Mouse (Mus musculus) midbrain, embryonic 14.5 days (tissue): Measurements from ENCODE around the gene Fosl2. TPM values are rescaled to one million over a fixed set of nuclear protein-coding genes. Genes with fewer than 3 reads are reported as not detected.
A peak's percentile ranks its signal among the peaks of the same experiment; 100 is the strongest.

Source experiments
- ATAC-seq: fragments of 200-750 bp; cut with Nextera tagmentation; 2 replicates; pipeline ENCODE4 v1.8.0; 2017; ENCODE audit warnings: moderate number of reproducible peaks, moderate library complexity; ENCODE audit not compliant: low FRiP score, low TSS enrichment
- DNase-seq: peaks from one replicate; pipeline ENCODE4 v3.0.0-alpha.2; 2015
- H3K27ac ChIP-seq: fragments of 300-500 bp; sonication (generic); replicated peaks from 2 replicates; pipeline ENCODE4 v1.5.1; 2014; ENCODE audit warnings: mild to moderate bottlenecking, low read depth, low read length, moderate library complexity
- H3K27me3 ChIP-seq: fragments of 300-500 bp; sonication (generic); 2 replicates; pipeline ENCODE4 v1.6.1; 2014; ENCODE audit warnings: low read length, control low read depth, mixed read lengths; ENCODE audit not compliant: control insufficient read depth, insufficient read depth
- H3K36me3 ChIP-seq: fragments of 300-500 bp; sonication (generic); 2 replicates; pipeline ENCODE4 v1.6.1; 2014; ENCODE audit warnings: low read length, control low read depth; ENCODE audit not compliant: control insufficient read depth, insufficient read depth
- H3K4me1 ChIP-seq: fragments of 300-500 bp; sonication (generic); 2 replicates; pipeline ENCODE4 v1.6.1; 2014; ENCODE audit warnings: mild to moderate bottlenecking, antibody characterized with exemption, low read length, control low read depth; ENCODE audit not compliant: control insufficient read depth, insufficient read depth
- H3K4me2 ChIP-seq: fragments of 300-500 bp; sonication (generic); 2 replicates; pipeline ENCODE4 v1.6.1; 2014; ENCODE audit warnings: mild to moderate bottlenecking, low read length, moderate library complexity
- H3K4me3 ChIP-seq: fragments of 300-500 bp; sonication (generic); replicated peaks from 2 replicates; pipeline ENCODE4 v1.5.1; 2014; ENCODE audit warnings: low read depth, low read length
- H3K9ac ChIP-seq: fragments of 300-500 bp; sonication (generic); replicated peaks from 2 replicates; pipeline ENCODE4 v1.6.1; 2014; ENCODE audit warnings: mild to moderate bottlenecking, low read length, moderate library complexity
- H3K9me3 ChIP-seq: fragments of 300-500 bp; sonication (generic); 2 replicates; pipeline ENCODE4 v1.6.1; 2016; ENCODE audit warnings: low read length, control low read depth, mixed read lengths; ENCODE audit not compliant: control insufficient read depth
- WGBS: fragments of 180-500 bp; shearing (Covaris S2); extraction: QIAGEN DNeasy Blood & Tissue Kit; methylation state at CpG from one replicate; pipeline ENCODE4 v1.1.7; 2014; 5-methylcytosine and 5-hydroxymethylcytosine counted together
- polyA plus RNA-seq: library from polyadenylated mRNA; unstranded; fragments of >200 nt; fragmentation: Nextera tagmentation; extraction: Ambion mirVana; gene quantifications from 2 replicates; pipeline ENCODE4 v1.2.1, GENCODE M21; 2014

Gene Fosl2
- polyA plus RNA-seq, 1 experiment from 2014 or later: 0.36 TPM

DNA sequence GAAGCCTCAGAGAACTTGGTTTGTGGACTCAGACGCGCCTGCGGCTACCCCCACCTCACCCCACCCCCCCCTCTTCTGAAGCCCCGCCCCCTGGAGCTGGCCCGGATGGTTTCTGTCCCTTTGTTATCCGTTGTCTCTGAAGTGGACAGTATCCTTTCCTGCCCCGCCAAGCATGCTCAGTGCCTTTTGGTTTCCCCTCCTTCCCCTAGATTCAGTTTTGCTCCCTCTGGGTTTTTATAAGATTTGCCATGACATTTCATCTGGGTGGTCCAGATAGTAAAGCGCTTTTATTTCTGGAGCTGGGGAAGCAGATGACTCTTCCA is 17.8 kb downstream of the Fosl2 start:
- peaks cover 8% of the 10 kb centered on the region; the same call in 1 of the 2 replicates for H3K4me1 ChIP-seq
- DNase-seq (peak; percentile 42), ATAC-seq (no peak)
- peak overlapping the region; percentile 22 for H3K4me3 ChIP-seq
- H3K36me3 ChIP-seq: no peaks in the 10 kb centered on the region
- H3K9me3 ChIP-seq: no peaks in the 10 kb centered on the region
- no peak overlapping the region for H3K27ac ChIP-seq
- H3K4me2 ChIP-seq: peak overlapping the region; percentile 53
- 5% methylated on average over 8 of the region's 8 CpGs for WGBS
- peak overlapping the region; percentile 37; the same call in 1 of the 2 replicates for H3K9ac ChIP-seq
- no peaks in the 10 kb centered on the region for H3K27me3 ChIP-seq

DNA sequence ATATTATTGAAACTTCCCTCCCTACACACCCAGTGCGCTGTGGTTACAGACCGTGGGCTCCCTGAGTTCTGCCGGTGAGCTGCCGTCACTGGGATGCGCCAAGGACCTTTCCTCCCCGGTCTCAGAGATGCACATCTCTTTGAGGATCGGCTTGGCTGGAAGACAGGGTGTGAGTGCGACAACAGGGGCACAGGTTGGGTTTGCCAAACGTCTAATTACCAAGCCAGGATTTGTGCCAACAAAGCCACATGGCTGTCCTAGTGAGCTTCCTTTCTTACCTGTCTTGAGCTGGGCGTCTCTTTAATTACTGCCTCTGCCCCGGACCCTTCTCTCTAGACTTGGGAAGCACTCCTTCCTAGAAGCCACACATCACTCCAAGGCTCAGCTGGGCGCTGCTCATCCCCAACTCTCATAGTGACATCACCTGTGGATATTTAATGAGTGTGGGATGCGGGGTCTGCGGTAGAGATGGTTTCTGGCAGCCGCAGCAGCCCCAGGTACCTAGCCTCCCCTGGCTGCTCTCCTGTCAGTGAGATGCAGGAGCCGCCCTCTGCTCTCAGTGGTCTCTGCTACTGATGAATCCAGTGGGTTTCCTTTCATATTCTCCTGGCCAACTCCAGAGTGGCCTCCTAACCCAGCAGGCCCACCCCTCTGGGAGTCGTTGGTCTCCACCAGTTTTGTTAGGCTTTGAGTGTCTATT is 18.3 kb downstream of the Fosl2 start:
- Histone ChIP-seq H3K4me2 (peak overlapping the region; percentile 53), H3K27me3 (no peaks in the 10 kb centered on the region), H3K36me3 (no peaks in the 10 kb centered on the region), H3K4me1 (peaks cover 8% of the 10 kb centered on the region; the same call in 1 of the 2 replicates), H3K4me3 (peak overlapping the region; percentile 22), H3K9ac (peak overlapping the region; percentile 37; the same call in 1 of the 2 replicates), H3K9me3 (no peaks in the 10 kb centered on the region), H3K27ac (no peak overlapping the region)
- DNase-seq (peak; percentile 23), ATAC-seq (no peak)
- 56% methylated on average over 17 of the region's 17 CpGs for WGBS

DNA sequence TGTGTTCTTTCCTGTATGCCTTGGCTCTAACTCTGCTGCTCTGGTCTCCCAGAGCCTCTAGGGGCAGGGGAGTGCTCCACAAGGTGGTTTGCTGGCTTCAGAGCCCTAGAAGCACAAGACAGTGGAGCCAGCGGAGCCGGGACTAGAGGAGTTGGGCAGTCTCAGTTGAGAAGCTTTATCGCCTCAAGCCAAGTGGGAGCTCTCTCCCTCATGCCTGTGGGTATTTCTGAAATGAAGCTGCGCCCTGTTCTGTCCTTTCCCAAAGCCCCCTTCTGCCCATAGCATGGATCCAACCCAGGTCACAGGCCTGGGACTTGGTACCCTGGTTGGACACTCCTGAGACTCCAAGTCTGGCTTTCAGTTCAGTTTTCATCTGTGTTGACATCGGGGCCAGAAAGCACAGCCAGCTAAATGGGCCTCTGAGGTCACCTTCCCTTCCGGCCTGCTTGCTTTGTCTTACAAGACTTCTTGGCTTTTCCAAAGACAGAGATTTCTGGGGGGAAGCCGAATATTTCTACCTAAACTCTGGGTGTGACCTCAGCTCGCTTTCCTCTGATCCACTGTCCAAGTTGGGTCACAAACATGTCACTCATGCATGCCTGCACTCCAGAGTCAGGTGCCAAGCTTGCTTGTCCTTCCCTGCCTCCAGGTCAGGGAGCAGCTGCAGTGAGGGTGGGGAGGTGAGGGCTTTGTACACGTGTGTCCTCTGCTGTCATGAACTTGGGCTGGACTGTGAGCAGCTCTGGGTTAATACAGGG is 19.5 kb downstream of the Fosl2 start:
- no peaks in the 10 kb centered on the region for H3K27me3 ChIP-seq
- no peak overlapping the region for H3K9ac ChIP-seq
- peaks cover 8% of the 10 kb centered on the region; the same call in 1 of the 2 replicates for H3K4me1 ChIP-seq
- 88% methylated on average over 9 of the region's 9 CpGs for WGBS
- H3K4me3 ChIP-seq: no peak overlapping the region
- H3K27ac ChIP-seq: no peak overlapping the region
- H3K36me3 ChIP-seq: no peaks in the 10 kb centered on the region
- DNase-seq: no peak
- H3K4me2 ChIP-seq: no peak overlapping the region
- H3K9me3 ChIP-seq: no peaks in the 10 kb centered on the region
- no peak for ATAC-seq

DNA sequence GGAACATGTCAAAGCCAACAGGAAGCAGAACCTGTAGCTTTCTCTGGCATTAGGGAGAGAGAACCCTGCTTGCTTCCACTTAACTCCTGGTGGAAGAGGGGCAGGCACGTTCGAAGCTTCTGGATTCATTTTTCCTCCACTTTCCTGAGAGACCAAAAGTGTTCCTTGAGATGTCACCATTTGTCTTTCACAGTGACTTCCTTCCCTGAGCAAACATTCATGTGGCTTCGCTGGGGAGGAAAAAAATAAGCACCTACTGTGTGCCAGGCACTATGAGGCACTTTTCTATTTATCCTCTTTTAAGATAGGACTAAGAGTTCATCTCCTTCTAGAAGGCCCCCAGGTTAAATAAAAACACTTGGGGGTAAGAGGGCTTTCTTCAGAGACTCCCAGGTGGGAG is 20.3 kb downstream of the Fosl2 start:
- Histone ChIP-seq H3K9ac (no peak overlapping the region), H3K36me3 (no peaks in the 10 kb centered on the region), H3K27ac (no peak overlapping the region), H3K4me2 (no peak overlapping the region), H3K9me3 (no peaks in the 10 kb centered on the region), H3K4me3 (no peak overlapping the region), H3K27me3 (no peaks in the 10 kb centered on the region), H3K4me1 (peaks cover 8% of the 10 kb centered on the region; the same call in 1 of the 2 replicates)
- no peak for DNase-seq
- no peak for ATAC-seq
- WGBS: 88% methylated on average over 3 of the region's 3 CpGs

DNA sequence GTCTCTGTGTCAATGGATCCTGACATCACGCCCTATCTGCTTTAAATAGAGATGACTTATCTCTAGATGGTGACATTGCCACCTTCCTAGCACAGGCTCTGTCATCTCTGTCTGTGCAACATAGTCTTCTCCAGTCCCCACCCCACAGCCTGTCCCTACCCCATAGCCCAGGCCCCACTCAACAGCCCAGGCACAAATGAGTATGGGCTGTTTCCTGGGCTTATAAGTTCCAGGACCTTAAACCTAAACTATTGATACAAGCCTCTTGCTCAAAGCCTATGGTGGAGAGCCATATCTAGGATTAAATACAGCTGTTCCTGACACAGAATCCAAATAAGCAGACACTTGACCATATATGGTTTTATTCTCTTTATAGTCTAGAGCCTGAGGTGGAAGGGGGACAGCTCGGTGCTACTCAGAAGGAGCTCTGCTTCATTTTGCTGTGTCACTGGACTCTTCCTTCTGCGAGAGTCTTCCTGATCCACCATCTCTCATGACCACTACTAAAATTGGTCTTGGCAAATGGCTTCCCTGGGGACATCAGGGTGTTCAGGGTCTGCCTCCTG is 28.0 kb downstream of the Fosl2 start:
- no peak overlapping the region for H3K4me3 ChIP-seq
- H3K9me3 ChIP-seq: no peaks in the 10 kb centered on the region
- DNase-seq: no peak
- no peak overlapping the region for H3K9ac ChIP-seq
- H3K4me2 ChIP-seq: no peak overlapping the region
- no peaks in the 10 kb centered on the region for H3K27me3 ChIP-seq
- no peaks in the 10 kb centered on the region for H3K36me3 ChIP-seq
- 88% methylated on average over 3 of the region's 3 CpGs for WGBS
- no peaks in the 10 kb centered on the region for H3K4me1 ChIP-seq
- ATAC-seq: no peak
- H3K27ac ChIP-seq: no peak overlapping the region

DNA sequence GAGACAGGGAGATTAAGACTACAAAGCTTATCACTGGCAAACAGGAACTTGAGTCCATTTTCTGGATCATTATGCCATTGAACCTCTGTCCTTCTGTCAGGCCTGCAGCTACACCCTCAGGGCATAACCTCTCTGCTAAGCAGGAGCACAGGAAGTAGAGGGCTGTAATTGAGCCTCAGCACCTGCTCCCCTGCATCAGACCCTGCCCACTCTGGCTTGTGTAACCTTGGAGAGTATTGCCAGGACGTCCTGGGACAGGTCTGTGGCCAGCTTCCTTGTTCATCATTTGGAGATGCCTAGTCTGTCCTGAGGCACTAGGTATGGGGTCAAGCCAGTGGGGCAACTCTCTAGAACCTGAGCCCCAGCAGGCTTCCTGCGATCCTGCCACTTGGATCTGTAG is 36.6 kb downstream of the Fosl2 start:
- no peak overlapping the region for H3K4me3 ChIP-seq
- no peaks in the 10 kb centered on the region for H3K27me3 ChIP-seq
- ATAC-seq (no peak), DNase-seq (no peak)
- H3K36me3 ChIP-seq: no peaks in the 10 kb centered on the region
- 71% methylated on average over 2 of the region's 2 CpGs for WGBS
- no peak overlapping the region for H3K4me2 ChIP-seq
- no peak overlapping the region for H3K9ac ChIP-seq
- no peaks in the 10 kb centered on the region for H3K4me1 ChIP-seq
- no peaks in the 10 kb centered on the region for H3K9me3 ChIP-seq
- H3K27ac ChIP-seq: no peak overlapping the region

DNA sequence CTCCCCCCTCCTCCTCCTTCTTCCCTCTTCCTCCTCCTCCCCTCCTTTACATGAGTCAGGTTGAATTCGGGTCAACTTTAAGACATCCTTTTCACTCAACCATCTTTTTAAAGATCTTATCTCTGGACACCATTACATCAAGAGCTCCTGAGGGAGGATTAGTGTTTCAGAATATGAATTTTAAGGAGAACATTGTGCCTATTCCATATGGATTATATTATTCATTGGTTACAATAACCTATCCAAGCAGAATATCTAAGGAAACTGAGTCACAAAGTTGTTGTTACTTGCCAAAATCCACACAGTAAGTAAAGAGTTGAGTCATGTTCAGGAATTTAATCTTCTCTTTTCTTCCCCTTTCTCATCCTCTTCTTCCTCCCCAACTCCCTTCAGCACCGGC is 41.2 kb downstream of the Fosl2 start:
- no peak overlapping the region for H3K4me3 ChIP-seq
- DNase-seq (no peak), ATAC-seq (no peak)
- no peaks in the 10 kb centered on the region for H3K9me3 ChIP-seq
- no peak overlapping the region for H3K27ac ChIP-seq
- WGBS: 86% methylated on average over 2 of the region's 2 CpGs
- no peaks in the 10 kb centered on the region for H3K36me3 ChIP-seq
- H3K27me3 ChIP-seq: no peaks in the 10 kb centered on the region
- no peak overlapping the region for H3K4me2 ChIP-seq
- H3K9ac ChIP-seq: no peak overlapping the region
- no peaks in the 10 kb centered on the region for H3K4me1 ChIP-seq

DNA sequence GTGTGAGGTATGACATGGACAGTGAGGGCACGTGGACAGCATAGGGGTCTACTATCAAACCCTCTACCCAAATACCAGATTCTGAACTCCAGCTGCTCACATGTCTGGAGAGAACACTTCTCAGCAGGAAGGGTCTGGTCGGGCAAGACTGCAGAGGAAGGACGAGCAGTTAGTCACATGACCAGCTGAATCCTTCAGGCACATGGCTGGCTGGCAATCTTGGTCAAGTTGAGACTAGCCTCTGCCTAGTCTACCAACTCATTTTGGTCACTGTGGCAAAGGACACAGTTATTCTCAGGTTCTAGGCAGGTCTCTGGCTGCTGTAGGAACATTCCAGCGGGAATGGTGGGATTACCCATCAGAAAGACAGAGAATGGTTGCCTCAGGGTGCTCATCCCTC is 42.1 kb downstream of the Fosl2 start:
- no peak for DNase-seq

More for the DNA sequence above, 42.1 kb downstream of the Fosl2 start:
- no peak overlapping the region for H3K27ac ChIP-seq
- ATAC-seq: no peak
- H3K9me3 ChIP-seq: no peaks in the 10 kb centered on the region
- H3K4me2 ChIP-seq: no peak overlapping the region
- H3K27me3 ChIP-seq: no peaks in the 10 kb centered on the region
- H3K9ac ChIP-seq: no peak overlapping the region
- H3K36me3 ChIP-seq: no peaks in the 10 kb centered on the region
- H3K4me1 ChIP-seq: no peaks in the 10 kb centered on the region
- WGBS: 75% methylated on average over 4 of the region's 4 CpGs
- no peak overlapping the region for H3K4me3 ChIP-seq
